Mouse (Mus musculus) embryonic facial prominence, embryonic 10.5 days (tissue): Measurements from ENCODE around the gene Tssc4. TPM values are rescaled to one million over a fixed set of nuclear protein-coding genes. Genes with fewer than 3 reads are reported as not detected.
A peak's percentile ranks its signal among the peaks of the same experiment; 100 is the strongest.

Experiments used
- DNase-seq: peaks from one replicate; pipeline ENCODE4 v3.0.0-alpha.2; 2017; ENCODE audit warnings: low spot score
- H3K27ac ChIP-seq: fragments of 300-500 bp; sonication (generic); replicated peaks from 2 replicates; pipeline ENCODE4 v1.5.1; 2016; ENCODE audit warnings: mild to moderate bottlenecking
- H3K27me3 ChIP-seq: fragments of 300-500 bp; sonication (generic); replicated peaks from 2 replicates; pipeline ENCODE4 v1.6.1; 2016; ENCODE audit warnings: low read depth, mild to moderate bottlenecking; ENCODE audit not compliant: poor library complexity, severe bottlenecking
- H3K36me3 ChIP-seq: fragments of 300-500 bp; sonication (generic); replicated peaks from 2 replicates; pipeline ENCODE4 v1.6.1; 2016; ENCODE audit warnings: mild to moderate bottlenecking, moderate library complexity
- H3K4me1 ChIP-seq: fragments of 300-500 bp; sonication (generic); 2 replicates; pipeline ENCODE4 v1.6.1; 2016
- H3K4me3 ChIP-seq: fragments of 300-500 bp; sonication (generic); 2 replicates; pipeline ENCODE4 v1.5.1; 2016; ENCODE audit warnings: mild to moderate bottlenecking, moderate library complexity
- H3K9me3 ChIP-seq: fragments of 300-500 bp; sonication (generic); 2 replicates; pipeline ENCODE4 v1.6.1; 2016; ENCODE audit warnings: mild to moderate bottlenecking
- WGBS: fragments of 180-500 bp; shearing (Covaris S2); methylation state at CpG from one replicate; pipeline ENCODE4 v1.1.7; 2016; 5-methylcytosine and 5-hydroxymethylcytosine counted together
- polyA plus RNA-seq: library from polyadenylated mRNA; unstranded; fragments of >200 nt; fragmentation: Nextera tagmentation; extraction: Ambion mirVana; gene quantifications from 2 replicates; pipeline ENCODE4 v1.2.1, GENCODE M21; 2016

Gene Tssc4
- polyA plus RNA-seq, 1 experiment from 2014 or later, result 130 TPM

DNA sequence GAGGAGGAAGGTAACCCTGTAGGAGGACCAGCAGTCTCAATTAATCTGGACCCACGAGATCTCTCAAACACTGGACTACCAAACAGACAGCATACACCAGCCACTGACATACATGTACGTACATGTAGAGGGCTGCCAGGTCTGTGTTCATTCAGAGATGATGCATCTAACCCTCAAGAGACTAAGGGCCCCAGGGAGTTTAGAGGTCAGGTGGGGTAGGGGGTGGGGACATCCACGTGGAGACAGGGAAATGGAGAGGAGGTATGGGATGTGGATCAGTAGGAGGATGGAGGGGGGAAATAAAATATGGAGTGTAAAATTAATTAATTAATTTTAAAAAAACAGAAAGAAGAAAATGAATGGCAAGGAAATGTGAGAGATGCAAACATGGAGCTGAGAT, 32.3 kb upstream of the Tssc4 start:
- no peak overlapping the region for H3K4me3 ChIP-seq
- WGBS, result 84% methylated on average over 3 of the region's 3 CpGs
- no peaks in the 10 kb centered on the region for H3K9me3 ChIP-seq
- peaks cover 5% of the 10 kb centered on the region for H3K4me1 ChIP-seq
- no peak overlapping the region for H3K27ac ChIP-seq
- no peaks in the 10 kb centered on the region for H3K36me3 ChIP-seq
- DNase-seq, result no peak
- H3K27me3 ChIP-seq, result no peaks in the 10 kb centered on the region

DNA sequence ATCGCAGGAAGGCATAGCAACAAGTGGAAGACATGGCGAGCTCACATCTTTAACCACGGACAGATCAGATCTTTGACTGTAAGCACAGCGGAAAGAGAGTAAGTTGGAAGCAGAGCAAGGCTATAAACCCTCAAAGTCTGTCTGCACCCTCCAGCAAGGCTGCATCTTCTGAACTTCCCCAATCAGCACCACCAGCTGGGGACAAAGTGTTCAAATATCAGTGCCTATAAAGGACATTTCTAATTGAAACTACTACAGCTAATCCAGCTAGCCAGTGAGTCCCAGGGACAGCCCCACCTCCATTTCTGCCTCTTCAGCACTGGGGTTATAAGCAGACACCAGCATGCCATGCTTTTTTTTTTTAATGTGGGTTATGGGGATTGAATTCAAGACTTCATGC, 31.7 kb upstream of the Tssc4 start:
- Histone ChIP-seq H3K27ac (no peak overlapping the region), H3K36me3 (no peaks in the 10 kb centered on the region), H3K4me3 (no peak overlapping the region), H3K9me3 (no peaks in the 10 kb centered on the region), H3K27me3 (no peaks in the 10 kb centered on the region), H3K4me1 (peaks cover 11% of the 10 kb centered on the region)
- 91% methylated on average over 4 of the region's 4 CpGs for WGBS
- DNase-seq, result no peak

DNA sequence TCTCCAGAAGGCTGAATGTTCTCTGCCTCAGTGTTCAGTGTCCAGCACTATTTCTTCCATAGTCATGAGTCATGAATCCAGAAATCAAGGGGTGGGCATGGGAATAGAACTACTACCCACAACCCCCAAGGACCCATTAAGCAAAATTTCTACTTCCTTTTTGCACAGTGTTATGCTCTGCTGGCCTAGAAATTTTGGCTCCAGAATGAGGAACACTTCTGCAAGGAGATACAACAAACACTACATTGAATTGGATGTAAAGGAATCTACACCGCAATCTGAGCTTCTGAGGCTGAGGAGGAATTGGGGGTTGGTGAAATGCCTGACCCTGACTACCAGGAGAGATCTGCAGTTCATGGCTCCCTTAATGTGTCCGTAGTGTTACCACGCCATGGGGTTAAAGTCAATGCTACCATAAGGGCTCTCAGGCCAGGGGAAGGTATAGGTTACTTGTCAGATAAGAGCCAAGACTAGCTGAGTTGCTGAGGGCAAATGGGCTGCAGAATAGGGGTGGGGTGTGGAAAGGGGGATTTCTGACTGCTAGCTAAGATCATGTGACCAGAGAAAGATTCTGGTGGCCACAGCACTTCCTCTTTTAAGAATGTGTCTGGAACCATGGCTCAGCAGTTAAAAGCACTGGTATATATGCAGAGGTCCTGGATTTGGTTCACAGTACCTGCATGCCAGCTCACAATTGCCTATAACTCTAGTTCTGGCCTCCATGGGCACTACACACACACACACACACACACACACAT, 30.7 kb upstream of the Tssc4 start:
- Histone ChIP-seq H3K27me3 (no peaks in the 10 kb centered on the region), H3K9me3 (no peaks in the 10 kb centered on the region), H3K4me3 (no peak overlapping the region), H3K27ac (no peak overlapping the region), H3K36me3 (no peaks in the 10 kb centered on the region), H3K4me1 (peaks cover 17% of the 10 kb centered on the region)
- DNase-seq, result no peak
- WGBS, result 89% methylated on average over 3 of the region's 3 CpGs

DNA sequence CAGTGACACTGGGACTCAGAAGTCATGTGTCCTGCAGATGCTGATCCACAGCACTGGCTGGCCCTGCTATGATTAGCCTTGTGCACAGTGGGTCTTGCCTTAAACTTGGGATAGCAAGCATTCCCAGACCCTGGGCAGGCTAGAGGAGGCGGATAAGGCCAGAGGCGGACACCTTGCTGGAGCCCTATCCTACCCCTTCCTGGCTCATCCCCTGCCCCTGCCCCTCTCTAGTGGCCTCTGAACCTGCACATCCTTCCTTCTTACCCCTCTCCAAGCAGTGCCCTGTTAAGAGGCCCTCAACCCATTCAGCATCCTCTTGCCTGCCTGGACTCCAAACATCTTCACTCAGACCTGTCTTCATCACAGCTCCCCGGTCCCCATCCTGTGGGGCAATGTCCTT, 28.5 kb upstream of the Tssc4 start:
- H3K27me3 ChIP-seq, result no peaks in the 10 kb centered on the region

DNA sequence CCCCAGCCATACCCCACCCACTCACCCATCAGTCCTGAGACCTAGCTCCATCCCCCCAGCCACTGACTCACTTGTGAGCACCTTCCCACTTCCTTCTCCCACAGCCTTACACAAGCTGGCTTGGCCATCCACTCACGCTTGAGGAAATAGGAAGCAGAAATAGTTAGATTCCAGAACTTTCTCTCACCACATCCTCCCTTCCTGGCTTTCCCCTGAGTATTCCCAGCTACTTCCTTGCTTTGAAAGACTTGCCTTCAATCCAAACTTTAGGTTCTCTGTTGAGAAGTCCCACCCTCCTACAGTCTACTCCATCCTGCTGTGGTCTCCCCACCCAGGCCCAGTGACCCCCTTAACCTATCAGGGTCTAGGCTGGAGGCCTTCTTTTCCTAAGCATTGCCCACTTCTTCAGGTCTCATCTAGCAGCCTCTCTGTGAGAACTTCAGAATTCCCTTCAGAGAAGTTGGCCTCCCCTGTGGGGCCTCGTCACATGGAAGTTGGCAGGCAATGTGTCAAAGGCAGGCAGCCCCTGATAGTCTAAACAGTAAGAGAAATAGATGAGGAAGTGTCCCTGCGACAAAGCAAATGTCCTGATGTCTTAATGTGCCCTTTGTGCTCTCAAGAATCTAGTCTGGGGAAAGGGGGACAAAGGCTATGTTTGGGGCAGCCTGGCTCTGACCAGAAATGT, 27.8 kb upstream of the Tssc4 start:
- Histone ChIP-seq H3K36me3 (no peaks in the 10 kb centered on the region), H3K9me3 (no peaks in the 10 kb centered on the region), H3K4me1 (peaks cover 17% of the 10 kb centered on the region), H3K27me3 (no peaks in the 10 kb centered on the region), H3K27ac (peak overlapping the region; percentile 21), H3K4me3 (no peak overlapping the region)
- DNase-seq, result no peak
- WGBS, result 82% methylated on average over 3 of the region's 3 CpGs

More for the DNA sequence above, 28.5 kb upstream of the Tssc4 start:
- H3K4me1 ChIP-seq, result peaks cover 17% of the 10 kb centered on the region
- no peaks in the 10 kb centered on the region for H3K9me3 ChIP-seq
- WGBS, result 93% methylated on average over 3 of the region's 3 CpGs
- no peaks in the 10 kb centered on the region for H3K36me3 ChIP-seq
- DNase-seq, result no peak
- 0 out of 2 replicates have a peak overlapping the region, but pooled peaks have one; percentile 10 for H3K27ac ChIP-seq
- H3K4me3 ChIP-seq, result no peak overlapping the region

DNA sequence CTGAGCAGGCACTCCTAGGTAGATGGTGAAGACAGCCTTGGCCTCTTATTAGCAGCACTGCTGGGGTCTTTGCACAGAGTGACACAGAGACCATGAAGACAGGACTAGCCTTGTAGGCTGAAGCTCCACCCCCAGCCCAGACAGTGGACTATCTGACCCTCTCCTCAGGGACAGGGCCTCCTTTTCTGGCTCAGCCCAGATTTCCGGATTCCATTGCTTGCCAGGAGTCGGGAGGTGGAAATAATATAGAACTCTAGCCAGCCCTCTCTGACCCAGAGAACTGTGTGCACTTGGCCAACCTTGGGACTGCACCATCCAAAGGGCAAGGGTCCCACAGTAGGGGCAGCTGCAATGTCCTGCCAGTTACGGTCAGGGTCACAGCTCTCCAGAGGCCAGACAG, 27.0 kb upstream of the Tssc4 start:
- H3K9me3 ChIP-seq, result no peaks in the 10 kb centered on the region
- no peaks in the 10 kb centered on the region for H3K27me3 ChIP-seq
- no peaks in the 10 kb centered on the region for H3K36me3 ChIP-seq
- WGBS, result 65% methylated on average over 3 of the region's 3 CpGs
- H3K4me3 ChIP-seq, result no peak overlapping the region
- H3K27ac ChIP-seq, result peak overlapping the region; percentile 21
- H3K4me1 ChIP-seq, result peaks cover 17% of the 10 kb centered on the region
- DNase-seq, result no peak

DNA sequence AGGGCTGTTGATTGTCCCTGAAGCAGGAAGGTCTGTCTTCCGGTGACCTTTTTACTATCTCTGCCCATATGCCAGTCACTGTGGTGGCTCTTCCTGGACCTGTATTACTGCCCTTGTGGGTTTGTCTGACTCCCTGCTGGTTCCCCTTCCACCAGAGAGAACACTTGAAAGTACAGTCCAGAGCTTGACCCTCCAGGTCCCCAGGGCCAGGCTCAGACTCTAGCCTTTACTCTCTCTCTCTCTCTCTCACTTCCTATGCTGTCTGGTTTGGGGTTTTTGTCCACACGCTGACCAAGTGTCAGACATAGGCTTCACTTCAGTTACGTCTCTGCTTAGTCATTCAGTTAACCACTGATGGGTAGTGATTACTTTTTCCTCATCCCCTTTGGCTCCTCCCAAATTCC, 26.1 kb upstream of the Tssc4 start:
- Histone ChIP-seq H3K4me3 (no peak overlapping the region), H3K27ac (0 out of 2 replicates have a peak overlapping the region, but pooled peaks have one; percentile 21), H3K36me3 (no peaks in the 10 kb centered on the region), H3K4me1 (peaks cover 17% of the 10 kb centered on the region), H3K27me3 (no peaks in the 10 kb centered on the region), H3K9me3 (no peaks in the 10 kb centered on the region)
- DNase-seq, result no peak
- WGBS, result 77% methylated on average over 3 of the region's 3 CpGs

DNA sequence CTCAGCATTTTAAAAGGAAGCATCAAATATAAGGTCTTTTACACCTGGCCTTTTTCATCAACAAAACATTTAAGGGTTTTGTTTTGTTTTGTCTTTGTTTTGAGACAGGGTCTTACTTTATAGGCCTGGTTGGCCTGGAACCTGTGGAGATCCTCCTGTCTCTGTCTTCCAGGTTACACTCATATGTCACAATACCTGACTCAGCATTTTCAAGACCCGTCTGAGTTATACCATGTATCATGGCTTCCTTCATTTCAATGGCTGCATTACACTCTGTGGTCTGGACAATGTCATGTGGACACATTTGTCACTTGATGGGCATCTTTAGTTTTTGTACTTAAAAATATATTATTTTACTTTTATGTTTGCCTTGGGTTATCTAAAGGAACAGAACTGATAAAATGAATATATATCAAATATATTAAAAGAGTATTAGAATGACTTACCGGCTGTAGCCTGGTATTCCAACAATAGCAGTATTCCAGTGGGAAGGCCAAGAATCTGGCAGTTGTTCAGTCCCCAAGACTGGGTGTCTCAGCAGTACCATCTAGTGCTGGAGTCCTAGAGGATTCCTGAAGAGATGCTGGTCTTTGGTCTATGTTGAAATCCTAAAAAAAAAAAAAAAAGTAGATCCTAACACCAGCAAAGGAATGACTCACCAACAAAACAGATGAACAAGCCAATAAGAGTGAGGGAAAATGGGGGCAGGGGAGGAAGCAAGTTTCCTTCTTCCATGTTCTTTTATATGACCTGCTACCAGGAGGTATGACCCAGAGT, 24.8 kb upstream of the Tssc4 start:
- Histone ChIP-seq H3K4me3 (no peak overlapping the region), H3K9me3 (no peaks in the 10 kb centered on the region), H3K27me3 (no peaks in the 10 kb centered on the region), H3K36me3 (no peaks in the 10 kb centered on the region), H3K4me1 (peaks cover 17% of the 10 kb centered on the region), H3K27ac (no peak overlapping the region)
- no peak for DNase-seq
- 96% methylated on average over 2 of the region's 2 CpGs for WGBS

DNA sequence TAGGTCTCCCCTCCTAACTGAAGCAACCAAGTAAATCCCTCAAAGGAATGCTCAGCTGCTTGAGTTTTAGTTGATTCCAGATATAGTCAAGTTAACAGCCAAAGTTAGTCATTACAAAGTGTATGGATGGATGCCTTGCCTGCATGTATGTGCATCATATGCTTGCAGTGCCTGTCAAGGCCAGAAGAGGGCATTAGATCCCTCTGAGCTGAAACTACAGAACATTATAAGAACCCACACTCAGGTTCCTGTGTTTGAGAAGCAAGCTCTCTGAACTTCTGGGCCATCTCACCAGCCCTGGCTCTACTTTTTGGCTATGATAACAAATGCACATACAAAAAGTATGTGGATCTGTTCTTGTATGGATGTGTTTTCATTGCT, 24.2 kb upstream of the Tssc4 start:
- no peaks in the 10 kb centered on the region for H3K9me3 ChIP-seq
- H3K36me3 ChIP-seq, result no peaks in the 10 kb centered on the region
- H3K27me3 ChIP-seq, result no peaks in the 10 kb centered on the region
- peaks cover 17% of the 10 kb centered on the region for H3K4me1 ChIP-seq
- H3K27ac ChIP-seq, result no peak overlapping the region
- no peak overlapping the region for H3K4me3 ChIP-seq
- DNase-seq, result no peak

DNA sequence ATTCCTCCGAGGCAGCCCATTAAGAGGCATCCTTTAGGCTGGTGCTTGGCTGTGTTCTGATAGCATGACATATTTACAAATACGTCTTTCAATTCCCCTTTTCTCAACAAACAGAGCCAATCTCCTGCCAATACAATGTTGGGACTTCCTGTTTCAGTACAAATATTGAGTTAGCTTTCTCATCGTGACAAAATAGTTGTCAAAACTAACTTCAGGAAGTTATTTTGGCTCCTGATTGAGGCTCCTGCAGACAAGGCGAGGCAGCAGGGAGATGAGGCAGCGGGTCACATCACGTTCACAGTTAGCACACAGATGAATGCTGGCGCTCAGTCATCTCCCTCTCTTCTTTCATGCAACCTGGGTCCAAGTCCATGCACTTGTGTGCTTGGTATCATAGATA, 22.7 kb upstream of the Tssc4 start:
- Histone ChIP-seq H3K36me3 (no peaks in the 10 kb centered on the region), H3K27me3 (no peaks in the 10 kb centered on the region), H3K4me3 (no peak overlapping the region), H3K4me1 (peaks cover 16% of the 10 kb centered on the region), H3K27ac (no peak overlapping the region), H3K9me3 (no peaks in the 10 kb centered on the region)
- no peak for DNase-seq
- 85% methylated on average over 7 of the region's 7 CpGs for WGBS

DNA sequence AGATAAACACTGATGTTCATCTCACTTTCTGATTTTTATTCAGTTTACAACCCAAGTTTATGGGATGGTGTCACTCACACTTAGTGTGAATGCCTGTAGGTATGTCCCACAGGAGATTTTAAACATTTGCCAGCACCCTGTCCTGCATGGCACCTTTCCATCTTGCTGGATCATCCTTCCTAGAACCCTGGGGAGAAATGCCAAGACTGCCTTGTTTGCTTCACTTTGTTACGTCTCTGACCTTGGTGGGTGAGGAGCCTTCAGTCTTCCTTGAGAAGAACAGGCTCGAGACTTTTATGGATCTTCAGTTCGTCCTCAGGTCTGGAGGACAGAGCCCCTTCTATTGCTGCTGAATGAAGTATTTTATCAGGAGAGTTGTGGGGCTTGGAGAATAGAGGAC, 19.7 kb upstream of the Tssc4 start:
- H3K4me1 ChIP-seq, result peaks cover 20% of the 10 kb centered on the region
- H3K9me3 ChIP-seq, result no peaks in the 10 kb centered on the region
- H3K4me3 ChIP-seq, result no peak overlapping the region
- 79% methylated on average over 3 of the region's 3 CpGs for WGBS
- H3K27me3 ChIP-seq, result no peaks in the 10 kb centered on the region
- no peak for DNase-seq
- H3K27ac ChIP-seq, result no peak overlapping the region
- H3K36me3 ChIP-seq, result no peaks in the 10 kb centered on the region

DNA sequence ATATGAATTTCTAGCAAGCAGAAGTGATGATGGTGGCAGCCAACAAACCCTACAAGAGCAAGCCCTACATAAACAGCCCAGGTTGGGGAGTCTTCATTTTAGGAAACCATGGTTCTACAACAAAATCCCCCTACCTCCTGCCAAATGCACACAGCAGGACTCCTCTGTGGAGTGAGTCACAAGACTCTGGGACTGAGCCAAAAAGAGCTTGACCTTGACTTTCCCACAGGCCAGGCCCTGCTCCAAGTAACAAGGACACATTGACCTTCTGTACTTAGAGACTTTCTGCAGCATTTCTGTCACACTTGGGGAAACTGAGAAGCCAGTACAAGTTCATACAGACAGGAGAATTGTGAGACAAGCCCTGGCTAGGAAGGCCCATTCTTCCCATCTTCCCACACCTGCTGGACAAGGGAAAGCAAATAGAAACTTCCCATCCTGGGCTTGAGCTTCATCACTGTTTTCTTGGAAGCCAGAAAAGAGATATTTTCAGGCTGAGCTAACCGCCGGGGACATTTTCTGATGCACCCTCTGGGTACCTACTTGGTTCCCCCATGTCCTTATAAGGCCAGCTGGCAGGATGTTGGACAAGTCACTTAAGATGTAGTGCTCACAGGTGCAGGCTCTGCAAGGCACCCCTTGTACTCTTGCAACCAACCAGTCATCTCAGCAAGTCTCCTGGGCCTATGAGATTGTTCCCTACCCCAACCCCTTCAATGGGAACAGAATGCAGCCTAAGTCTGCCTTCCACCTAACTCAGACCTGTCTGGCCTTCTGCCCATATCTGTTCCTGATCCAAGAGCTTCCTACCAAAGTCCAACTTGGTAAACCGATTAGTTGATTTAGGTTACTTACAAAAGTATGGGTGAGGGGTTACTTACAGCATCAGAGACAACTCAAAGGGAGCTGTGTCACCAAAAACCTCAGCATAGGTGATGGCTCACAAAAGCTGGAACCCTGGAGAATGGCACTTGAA, 18.9 kb upstream of the Tssc4 start:
- H3K9me3 ChIP-seq, result no peaks in the 10 kb centered on the region
- H3K27ac ChIP-seq, result no peak overlapping the region
- no peak overlapping the region for H3K4me3 ChIP-seq
- H3K4me1 ChIP-seq, result peaks cover 28% of the 10 kb centered on the region
- DNase-seq, result no peak
- H3K36me3 ChIP-seq, result peaks cover 7% of the 10 kb centered on the region; the same call in 1 of the 2 replicates
- no peaks in the 10 kb centered on the region for H3K27me3 ChIP-seq
- 93% methylated on average over 3 of the region's 3 CpGs for WGBS
